Comparison of ENCODE assay signal across 17 mouse cellular contexts in genomic region chr10:72383351-72383750, GRCm38 (mm10).
"Had no signal": no experiment of that assay in that cellular context is flagged by ENCODE, and none has a peak within 500 bp of the region (broad histone marks: within the 10 kb centered on the region; RNA-seq: fewer than 3 reads in every experiment).

No protein-coding gene starts in this region.

- H3K4me1 ChIP-seq: lung, embryonic 15.5 days; megakaryocyte, embryonic 14.5 days; midbrain, embryonic 13.5 days; midbrain, embryonic 15.5 days; neural tube, embryonic 12.5 days; stomach, embryonic 15.5 days had no signal

- H3K27me3 ChIP-seq: lung, embryonic 15.5 days; megakaryocyte, embryonic 14.5 days; midbrain, embryonic 13.5 days; midbrain, embryonic 15.5 days; neural tube, embryonic 12.5 days; stomach, embryonic 15.5 days had no signal

- H3K27ac ChIP-seq: lung, embryonic 15.5 days; macrophage; midbrain, embryonic 13.5 days; midbrain, embryonic 15.5 days; neural tube, embryonic 12.5 days; stomach, embryonic 15.5 days; stomach, postnatal 0 days had no signal

- ATAC-seq: lung, postnatal 0 days; midbrain, embryonic 13.5 days; midbrain, embryonic 15.5 days had no signal

- H3K9ac ChIP-seq: lung, embryonic 15.5 days; midbrain, embryonic 13.5 days; midbrain, embryonic 15.5 days; neural tube, embryonic 12.5 days; stomach, embryonic 15.5 days had no signal

- H3K4me2 ChIP-seq: lung, embryonic 15.5 days; midbrain, embryonic 11.5 days; midbrain, embryonic 13.5 days; midbrain, embryonic 15.5 days; neural tube, embryonic 12.5 days; stomach, embryonic 15.5 days had no signal

- H3K36me3 ChIP-seq: lung, embryonic 15.5 days; midbrain, embryonic 13.5 days; midbrain, embryonic 15.5 days; neural tube, embryonic 12.5 days; stomach, embryonic 15.5 days had no signal

- H3K9me3 ChIP-seq: lung, embryonic 15.5 days; midbrain, embryonic 13.5 days; midbrain, embryonic 15.5 days; neural tube, embryonic 12.5 days; stomach, embryonic 15.5 days had no signal

- DNase-seq: lung, adult 2 months; lung, postnatal 14 days; lung, postnatal 36 days; right cerebral cortex, postnatal 14 days; thymus, adult 2 months; thymus, postnatal 25 days; thymus, postnatal 4 days had no signal

- H3K4me3 ChIP-seq: lung, embryonic 15.5 days; megakaryocyte, embryonic 14.5 days; midbrain, embryonic 13.5 days; midbrain, embryonic 15.5 days; neural tube, embryonic 12.5 days; stomach, embryonic 15.5 days had no signal
